Mouse (Mus musculus): Measurements from ENCODE around the gene Npas1. TPM values are rescaled to one million over a fixed set of nuclear protein-coding genes. Genes with fewer than 3 reads are reported as not detected.

Npas1 gene
- polyA plus RNA-seq, 2 experiments, result 0.03 to 0.15 TPM

DNA sequence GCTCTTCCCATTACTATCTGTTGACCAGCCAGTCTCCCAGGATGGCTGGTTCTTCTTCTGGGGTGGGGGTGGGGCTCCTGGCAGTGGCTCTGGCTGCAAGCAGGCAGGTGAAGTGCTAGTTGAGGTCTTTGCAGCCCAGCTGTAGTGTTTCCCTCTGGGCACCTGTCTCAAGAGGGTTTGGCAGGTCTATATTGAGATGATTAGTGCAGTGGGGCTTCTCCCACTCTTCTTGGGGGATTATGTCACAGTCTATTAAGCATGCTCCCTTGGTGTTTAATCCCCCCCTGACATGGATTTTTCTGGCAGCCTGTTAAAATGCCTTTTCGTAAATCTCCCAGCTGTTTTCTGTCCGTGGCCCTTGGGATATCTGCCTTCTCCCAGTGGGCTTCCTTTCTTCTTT lies 64.6 kb downstream of the Npas1 start:
- Histone ChIP-seq H3K9ac (ENCODE audit: low read depth, low read length, severe bottlenecking) (no peak overlapping the region), H3K4me3 (replicated peaks; ENCODE audit: low read length) (no peak overlapping the region), H3K36me3 (ENCODE audit: control insufficient read depth, insufficient read depth, low read length) (peaks cover 45% of the 10 kb centered on the region), H3K27ac (replicated peaks; ENCODE audit: low read depth, low read length) (no peak overlapping the region), H3K4me1 (ENCODE audit: control insufficient read depth, insufficient read depth, low read length) (no peaks in the 10 kb centered on the region), H3K27me3 (ENCODE audit: control insufficient read depth, insufficient read depth, low read length) (no peaks in the 10 kb centered on the region), H3K9me3 (ENCODE audit: control insufficient read depth, low read length) (no peaks in the 10 kb centered on the region), H3K4me2 (replicated peaks; ENCODE audit: low read depth, low read length, severe bottlenecking) (no peak overlapping the region)
- WGBS, result 62% methylated on average over 2 of the region's 2 CpGs
- TF ChIP-seq POLR2A (IDR thresholded peaks at IDR 0.05; ENCODE audit: borderline replicate concordance, extremely low read depth, insufficient read depth, insufficient read length), result no peak
- ATAC-seq (ENCODE audit: low FRiP score, low read depth), result no peak
- DNase-seq (ENCODE audit: low spot score), result no peak

DNA sequence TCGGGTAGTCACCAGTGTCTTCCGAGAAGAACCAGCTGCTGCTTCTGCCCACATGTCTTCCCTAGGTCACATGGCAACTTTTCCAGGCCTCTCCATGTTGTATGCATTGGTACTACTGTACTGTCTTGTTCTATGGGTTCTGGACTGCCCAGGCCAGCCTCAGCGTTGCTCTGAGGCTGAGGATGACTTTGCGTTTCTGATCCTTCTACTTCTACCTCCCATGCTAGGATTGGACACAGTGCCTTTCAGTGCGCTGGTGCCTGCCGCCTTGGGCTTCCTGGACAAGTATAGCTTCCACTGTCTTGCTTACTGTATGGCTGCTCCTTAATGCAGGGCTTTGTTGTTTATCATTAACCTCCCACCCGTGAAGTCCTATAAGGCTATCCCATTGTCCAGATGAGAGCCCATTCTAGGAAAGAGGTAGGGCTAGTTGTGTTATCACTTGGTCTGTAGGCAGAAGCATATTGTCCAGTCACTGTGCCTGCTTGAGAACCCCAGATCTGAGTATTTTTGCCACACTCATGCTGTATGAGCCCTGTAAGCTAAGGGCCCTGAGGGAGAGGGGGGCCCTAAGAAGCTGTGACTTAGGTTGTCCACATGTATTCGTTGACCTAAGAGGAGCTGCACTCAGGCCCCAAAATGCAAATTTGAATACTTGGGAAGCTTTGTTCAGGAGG lies 65.2 kb downstream of the Npas1 start:
- Histone ChIP-seq H3K4me1 (ENCODE audit: control insufficient read depth, insufficient read depth, low read length) (no peaks in the 10 kb centered on the region), H3K4me2 (replicated peaks; ENCODE audit: low read depth, low read length, severe bottlenecking) (no peak overlapping the region), H3K36me3 (ENCODE audit: control insufficient read depth, insufficient read depth, low read length) (peaks cover 40% of the 10 kb centered on the region), H3K9me3 (ENCODE audit: control insufficient read depth, low read length) (no peaks in the 10 kb centered on the region), H3K27ac (replicated peaks; ENCODE audit: low read depth, low read length) (no peak overlapping the region), H3K9ac (ENCODE audit: low read depth, low read length, severe bottlenecking) (no peak overlapping the region), H3K4me3 (replicated peaks; ENCODE audit: low read length) (no peak overlapping the region), H3K27me3 (ENCODE audit: control insufficient read depth, insufficient read depth, low read length) (no peaks in the 10 kb centered on the region)
- DNase-seq (ENCODE audit: low spot score) (no peak), ATAC-seq (ENCODE audit: low FRiP score, low read depth) (no peak)
- WGBS, result 88% methylated on average over 8 of the region's 8 CpGs
- no peak for TF ChIP-seq POLR2A (IDR thresholded peaks at IDR 0.05; ENCODE audit: borderline replicate concordance, extremely low read depth, insufficient read depth, insufficient read length)

DNA sequence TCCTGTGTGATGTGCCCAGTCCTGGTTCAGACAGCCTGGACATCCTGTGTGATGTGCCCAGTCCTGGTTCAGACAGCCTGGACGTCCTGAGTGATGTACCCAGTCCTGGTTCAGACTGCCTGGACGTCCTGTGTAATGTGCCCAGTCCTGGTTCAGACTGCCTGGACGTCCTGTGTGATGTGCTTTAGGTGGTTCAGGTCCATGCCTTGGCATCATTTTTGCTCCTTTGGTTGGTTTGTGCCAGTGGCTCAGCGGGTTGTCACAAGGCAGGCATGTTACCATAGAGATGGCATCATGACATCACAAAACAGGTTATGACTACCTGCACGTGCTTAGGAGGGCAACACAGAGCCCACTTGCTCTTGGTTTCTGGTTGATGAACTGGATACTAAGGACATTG lies 66.4 kb downstream of the Npas1 start:
- TF ChIP-seq POLR2A (IDR thresholded peaks at IDR 0.05; ENCODE audit: borderline replicate concordance, extremely low read depth, insufficient read depth, insufficient read length), result no peak
- Histone ChIP-seq H3K27me3 (ENCODE audit: control insufficient read depth, insufficient read depth, low read length) (no peaks in the 10 kb centered on the region), H3K4me2 (replicated peaks; ENCODE audit: low read depth, low read length, severe bottlenecking) (no peak overlapping the region), H3K36me3 (ENCODE audit: control insufficient read depth, insufficient read depth, low read length) (peaks cover 27% of the 10 kb centered on the region), H3K4me1 (ENCODE audit: control insufficient read depth, insufficient read depth, low read length) (peaks cover 3% of the 10 kb centered on the region), H3K4me3 (replicated peaks; ENCODE audit: low read length) (no peak overlapping the region), H3K9me3 (ENCODE audit: control insufficient read depth, low read length) (no peaks in the 10 kb centered on the region), H3K9ac (ENCODE audit: low read depth, low read length, severe bottlenecking) (no peak overlapping the region), H3K27ac (replicated peaks; ENCODE audit: low read depth, low read length) (no peak overlapping the region)
- DNase-seq (ENCODE audit: low spot score) (no peak), ATAC-seq (ENCODE audit: low FRiP score, low read depth) (no peak)
- 88% methylated on average over 5 of the region's 5 CpGs for WGBS

DNA sequence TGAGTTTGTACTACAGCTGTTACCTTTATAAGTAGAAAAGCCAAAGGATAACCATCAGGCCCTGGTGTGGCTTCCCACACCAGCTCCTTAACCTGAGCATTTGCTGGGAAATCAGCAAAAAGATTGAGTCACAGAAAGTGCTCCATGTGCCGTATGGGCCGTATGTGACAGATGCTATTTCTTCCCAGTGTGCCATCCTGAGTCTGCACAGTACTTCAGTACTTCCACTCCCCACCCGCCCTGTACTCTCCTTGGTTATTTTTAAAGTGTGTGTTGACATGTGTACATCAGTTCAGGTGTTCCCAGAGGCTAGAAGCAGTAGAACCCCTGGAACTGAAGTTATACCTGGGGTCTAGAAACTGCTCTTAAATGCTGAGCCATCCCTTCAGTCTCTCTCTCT lies 70.5 kb downstream of the Npas1 start:
- WGBS, result 95% methylated on average over 3 of the region's 3 CpGs
- no peak for TF ChIP-seq POLR2A (IDR thresholded peaks at IDR 0.05; ENCODE audit: borderline replicate concordance, extremely low read depth, insufficient read depth, insufficient read length)

More for the DNA sequence above, 70.5 kb downstream of the Npas1 start:
- Histone ChIP-seq H3K9me3 (ENCODE audit: control insufficient read depth, low read length) (no peaks in the 10 kb centered on the region), H3K9ac (ENCODE audit: low read depth, low read length, severe bottlenecking) (no peak overlapping the region), H3K27ac (replicated peaks; ENCODE audit: low read depth, low read length) (no peak overlapping the region), H3K4me3 (replicated peaks; ENCODE audit: low read length) (no peak overlapping the region), H3K4me1 (ENCODE audit: control insufficient read depth, insufficient read depth, low read length) (peaks cover 30% of the 10 kb centered on the region), H3K27me3 (ENCODE audit: control insufficient read depth, insufficient read depth, low read length) (no peaks in the 10 kb centered on the region), H3K4me2 (replicated peaks; ENCODE audit: low read depth, low read length, severe bottlenecking) (no peak overlapping the region), H3K36me3 (ENCODE audit: control insufficient read depth, insufficient read depth, low read length) (peaks cover 10% of the 10 kb centered on the region; the same call in 1 of the 2 replicates)
- no peak for ATAC-seq (ENCODE audit: low FRiP score, low read depth)
- no peak for DNase-seq (ENCODE audit: low spot score)

Other genes with a start within 250 kb of the Npas1 start
- 0.15 and 0.32 TPM in 2 replicates for gene C5ar2, start 233.6 kb downstream of the Npas1 start, polyA plus RNA-seq (2012; rRNA removed)
- 0.07 TPM in 1 of 2 replicates, not detected in the other for gene C5ar2, start 233.6 kb downstream of the Npas1 start, polyA plus RNA-seq (2014; fragmentation: Nextera tagmentation; extraction: Ambion mirVana)
- 3.2 and 5.4 TPM in 2 replicates for gene C5ar1, start 218.2 kb downstream of the Npas1 start, polyA plus RNA-seq (2012; rRNA removed)
- gene C5ar1, start 218.2 kb downstream of the Npas1 start, polyA plus RNA-seq (2014; fragmentation: Nextera tagmentation; extraction: Ambion mirVana), result 2.8 and 3.1 TPM in 2 replicates
- gene Inafm1, start 204.1 kb downstream of the Npas1 start, polyA plus RNA-seq (2012; rRNA removed), result 48.7 and 57.8 TPM in 2 replicates
- gene Inafm1, start 204.1 kb downstream of the Npas1 start, polyA plus RNA-seq (2014; fragmentation: Nextera tagmentation; extraction: Ambion mirVana), result 24.3 and 27.4 TPM in 2 replicates
- 64.4 and 84.8 TPM in 2 replicates for gene Ccdc9, start 190.9 kb downstream of the Npas1 start, polyA plus RNA-seq (2012; rRNA removed)
- 15.9 and 17.7 TPM in 2 replicates for gene Ccdc9, start 190.9 kb downstream of the Npas1 start, polyA plus RNA-seq (2014; fragmentation: Nextera tagmentation; extraction: Ambion mirVana)
- 7.4 and 11.9 TPM in 2 replicates for gene Bbc3, start 169.3 kb downstream of the Npas1 start, polyA plus RNA-seq (2012; rRNA removed)
- gene Bbc3, start 169.3 kb downstream of the Npas1 start, polyA plus RNA-seq (2014; fragmentation: Nextera tagmentation; extraction: Ambion mirVana), result 3.7 and 4.0 TPM in 2 replicates
- gene Sae1, start 89.9 kb downstream of the Npas1 start, polyA plus RNA-seq (2012; rRNA removed), result 143 and 172 TPM in 2 replicates
- gene Sae1, start 89.9 kb downstream of the Npas1 start, polyA plus RNA-seq (2014; fragmentation: Nextera tagmentation; extraction: Ambion mirVana), result 273 and 289 TPM in 2 replicates
- 49.1 and 57.6 TPM in 2 replicates for gene Zc3h4, start 76.8 kb downstream of the Npas1 start, polyA plus RNA-seq (2012; rRNA removed)
- 15.7 and 18.9 TPM in 2 replicates for gene Zc3h4, start 76.8 kb downstream of the Npas1 start, polyA plus RNA-seq (2014; fragmentation: Nextera tagmentation; extraction: Ambion mirVana)
- gene Tmem160, start 24.9 kb downstream of the Npas1 start, polyA plus RNA-seq (2012; rRNA removed), result 32.8 and 41.6 TPM in 2 replicates
- 42.7 and 51.3 TPM in 2 replicates for gene Tmem160, start 24.9 kb downstream of the Npas1 start, polyA plus RNA-seq (2014; fragmentation: Nextera tagmentation; extraction: Ambion mirVana)
- 24.7 and 28.5 TPM in 2 replicates for gene Arhgap35, start 137.3 kb upstream of the Npas1 start, polyA plus RNA-seq (2012; rRNA removed)
- 23.0 and 24.5 TPM in 2 replicates for gene Arhgap35, start 137.3 kb upstream of the Npas1 start, polyA plus RNA-seq (2014; fragmentation: Nextera tagmentation; extraction: Ambion mirVana)
- not detected in 2 replicates for gene Ceacam15, start 198.0 kb upstream of the Npas1 start, polyA plus RNA-seq (2012; rRNA removed)
- gene Ceacam15, start 198.0 kb upstream of the Npas1 start, polyA plus RNA-seq (2014; fragmentation: Nextera tagmentation; extraction: Ambion mirVana), result not detected in 2 replicates
- gene Ceacam9, start 244.2 kb upstream of the Npas1 start, polyA plus RNA-seq (2012; rRNA removed), result 0.04 and 0.10 TPM in 2 replicates
- gene Ceacam9, start 244.2 kb upstream of the Npas1 start, polyA plus RNA-seq (2014; fragmentation: Nextera tagmentation; extraction: Ambion mirVana), result not detected in 2 replicates

All from limb, embryonic 14.5 days (tissue).